Mouse (Mus musculus) cerebellum, adult 2 months (tissue): ENCODE data around the gene Brinp1.

Experiments used
- CTCF ChIP-seq: fragments of 200-500 bp; IDR thresholded peaks from 2 replicates; pipeline ENCODE4 v1.5.1; 2011; ENCODE audit warnings: low read depth, mild to moderate bottlenecking, control low read depth, low read length, moderate library complexity, borderline replicate concordance; ENCODE audit not compliant: insufficient read depth
- POLR2A ChIP-seq: fragments of 200-500 bp; IDR thresholded peaks from 2 replicates; pipeline ENCODE4 v1.6.1; 2011; ENCODE audit warnings: low read length, control low read depth, borderline replicate concordance; ENCODE audit not compliant: insufficient read depth

GRCm38 (mm10) chr4:68787642-68788041 lies 166.6 kb downstream of the Brinp1 start:
- TF ChIP-seq POLR2A = no peak
- no peak for TF ChIP-seq CTCF
